In genomic region chr5:4322634-4323386, GRCm38 (mm10) we compare ENCODE assay signal across 12 mouse cellular contexts.
A peak's percentile ranks its signal among the peaks of the same experiment; 100 is the strongest.
DNase-seq lines count a peak whose midpoint lies in the region; ATAC-seq and TF ChIP-seq lines count a peak whose summit lies in the region.
"Had no signal": no experiment of that assay in that cellular context is flagged by ENCODE, and none has a peak within 500 bp of the region (broad histone marks: within the 10 kb centered on the region; RNA-seq: fewer than 3 reads in every experiment).

No protein-coding gene starts in this region.

- peaks cover 10% of the 10 kb centered on the region; the same call in 1 of the 2 replicates for H3K36me3 ChIP-seq in heart, embryonic 10.5 days
- no peaks in the 10 kb centered on the region for H3K36me3 ChIP-seq in lung, embryonic 15.5 days
- H3K36me3 ChIP-seq in stomach, embryonic 15.5 days = no peaks in the 10 kb centered on the region

- H3K9ac ChIP-seq in lung, embryonic 15.5 days = no peak overlapping the region
- no peak overlapping the region for H3K9ac ChIP-seq in stomach, embryonic 15.5 days

- ATAC-seq in lung, embryonic 15.5 days (ENCODE audit: borderline replicate concordance, extremely low read depth, low FRiP score, low TSS enrichment) = no peak
- ATAC-seq in stomach, embryonic 15.5 days (ENCODE audit: insufficient read depth, low FRiP score, low read depth) = peak; percentile 60

- peaks cover 6% of the 10 kb centered on the region; the same call in 1 of the 2 replicates for H3K9me3 ChIP-seq in heart, embryonic 10.5 days
- no peaks in the 10 kb centered on the region; the same call in 1 of the 2 replicates for H3K9me3 ChIP-seq in lung, embryonic 15.5 days
- H3K9me3 ChIP-seq in stomach, embryonic 15.5 days = 0 out of 2 replicates have a peak, but pooled peaks cover 4% of the 10 kb centered on the region

- no peak overlapping the region; the same call in 1 of the 2 replicates for H3K27ac ChIP-seq in heart, embryonic 10.5 days
- peak overlapping the region; percentile 63 for H3K27ac ChIP-seq in lung, embryonic 15.5 days
- peak overlapping the region; percentile 85 for H3K27ac ChIP-seq in embryonic fibroblast, embryonic 13.5 days (ENCODE audit: insufficient read depth, low read length)
- H3K27ac ChIP-seq in stomach, embryonic 15.5 days = peak overlapping the region; percentile 77

- 85% methylated on average over 8 of the region's 8 CpGs for WGBS in heart, embryonic 10.5 days
- WGBS in lung, embryonic 15.5 days = 48% methylated on average over 8 of the region's 8 CpGs
- WGBS in stomach, embryonic 15.5 days = 41% methylated on average over 8 of the region's 8 CpGs

- H3K4me2 ChIP-seq in lung, embryonic 15.5 days = no peak overlapping the region
- no peak overlapping the region for H3K4me2 ChIP-seq in stomach, embryonic 15.5 days

- peak; percentile 3 to 4 for DNase-seq in heart, adult 9 months (ENCODE audit: low spot score in 2 of 2)
- DNase-seq in heart, embryonic 10.5 days (ENCODE audit: low spot score) = no peak
- DNase-seq in lung, postnatal 25 days (ENCODE audit: low spot score) = no peak
- DNase-seq in right cerebral cortex, postnatal 14 days = no peak
- no peak for DNase-seq in frontal cortex, postnatal 36 days (ENCODE audit: low spot score in 2 of 2)
- DNase-seq: cerebellum, adult 8-10 months; embryo, embryonic 11 days; right cerebral cortex, postnatal 4 days had no signal

- H3K4me3 ChIP-seq in heart, embryonic 10.5 days = no peak overlapping the region
- no peak overlapping the region for H3K4me3 ChIP-seq in lung, embryonic 15.5 days
- H3K4me3 ChIP-seq in embryonic fibroblast, embryonic 13.5 days (ENCODE audit: insufficient read depth, low read length) = no peak overlapping the region
- no peak overlapping the region for H3K4me3 ChIP-seq in stomach, embryonic 15.5 days (replicated peaks)
- H3K4me3 ChIP-seq: megakaryocyte, embryonic 14.5 days had no signal

- H3K4me1 ChIP-seq in heart, embryonic 10.5 days = peaks cover 23% of the 10 kb centered on the region
- peaks cover 34% of the 10 kb centered on the region for H3K4me1 ChIP-seq in lung, embryonic 15.5 days
- peaks cover 18% of the 10 kb centered on the region for H3K4me1 ChIP-seq in embryonic fibroblast, embryonic 13.5 days (ENCODE audit: control insufficient read depth, insufficient read depth, low read length)
- H3K4me1 ChIP-seq in stomach, embryonic 15.5 days = 0 out of 2 replicates have a peak, but pooled peaks cover 6% of the 10 kb centered on the region
- H3K4me1 ChIP-seq: megakaryocyte, embryonic 14.5 days had no signal

- TF ChIP-seq POLR2A in embryonic fibroblast, embryonic 13.5 days (IDR thresholded peaks at IDR 0.05; ENCODE audit: low read depth, low read length) = no peak

- no peak for TF ChIP-seq CTCF in embryonic fibroblast, embryonic 13.5 days (IDR thresholded peaks at IDR 0.05; ENCODE audit: borderline replicate concordance, insufficient read depth, low read length)

- H3K27me3 ChIP-seq in heart, embryonic 10.5 days (ENCODE audit: insufficient read depth, poor library complexity, severe bottlenecking) = no peaks in the 10 kb centered on the region
- H3K27me3 ChIP-seq in lung, embryonic 15.5 days = no peaks in the 10 kb centered on the region
- no peaks in the 10 kb centered on the region for H3K27me3 ChIP-seq in stomach, embryonic 15.5 days (replicated peaks)
- H3K27me3 ChIP-seq: megakaryocyte, embryonic 14.5 days had no signal

Comparison
In these comparisons a context has a peak if more than half of its experiments do, and no peak if none do; other contexts are left out.
1. DNase-seq: peak in heart, adult 9 months (2 of 2); none in heart, embryonic 10.5 days (single experiment), lung, postnatal 25 days (single experiment), right cerebral cortex, postnatal 14 days (single experiment) and frontal cortex, postnatal 36 days (0 of 2).